Mouse (Mus musculus): Measurements from ENCODE around the gene Tbpl1. TPM values are rescaled to one million over a fixed set of nuclear protein-coding genes. Genes with fewer than 3 reads are reported as not detected.

Tbpl1 gene
- total RNA-seq, 2 experiments from 2014 or later: 16.0 to 22.6 TPM

GRCm38 (mm10) chr10:22730266-22730991, 1.3 kb downstream of the Tbpl1 start:
- intact Hi-C loops (cut with DNase I): no loop called here
- no peak for TF ChIP-seq CTCF (IDR thresholded peaks at IDR 0.05)
- H3K4me3 ChIP-seq: peak overlapping the region; percentile 85
- peak overlapping the region; percentile 99 for H3K27ac ChIP-seq
- no peak for DNase-seq

DNA sequence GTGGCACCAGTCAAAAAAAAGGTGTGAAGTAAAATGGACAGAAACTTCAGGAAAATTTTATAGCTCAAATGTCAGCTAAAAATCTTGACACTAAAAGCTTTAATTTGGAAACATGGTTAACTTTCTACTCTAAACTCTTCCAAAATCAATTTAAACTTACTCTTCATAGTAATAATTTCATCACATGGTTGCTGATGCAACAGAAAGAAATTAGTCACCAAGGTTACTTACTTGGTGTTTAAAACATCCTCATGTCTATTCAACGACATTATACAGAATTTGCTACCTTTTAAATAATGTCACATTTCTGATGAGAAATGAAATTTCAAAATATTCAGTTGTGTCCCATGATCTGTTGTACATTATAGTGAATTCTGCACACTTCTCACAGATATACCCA, 3.5 kb downstream of the Tbpl1 start:
- TF ChIP-seq CTCF (IDR thresholded peaks at IDR 0.05): no peak
- Histone ChIP-seq H3K4me3 (no peak overlapping the region), H3K27ac (no peak overlapping the region)
- intact Hi-C loops (cut with DNase I): no loop called here
- DNase-seq: no peak

GRCm38 (mm10) chr10:22726295-22726694, 5.4 kb downstream of the Tbpl1 start:
- H3K4me3 ChIP-seq: no peak overlapping the region
- intact Hi-C loops (cut with DNase I): no loop called here
- TF ChIP-seq CTCF (IDR thresholded peaks at IDR 0.05): no peak

GRCm38 (mm10) chr10:22725166-22725565, 6.6 kb downstream of the Tbpl1 start:
- DNase-seq: no peak
- no peak overlapping the region for H3K4me3 ChIP-seq
- H3K27ac ChIP-seq: no peak overlapping the region
- TF ChIP-seq CTCF (IDR thresholded peaks at IDR 0.05): no peak
- intact Hi-C loops (cut with DNase I): no loop called here

More at GRCm38 (mm10) chr10:22726295-22726694, 5.4 kb downstream of the Tbpl1 start:
- no peak overlapping the region for H3K27ac ChIP-seq
- no peak for DNase-seq

DNA sequence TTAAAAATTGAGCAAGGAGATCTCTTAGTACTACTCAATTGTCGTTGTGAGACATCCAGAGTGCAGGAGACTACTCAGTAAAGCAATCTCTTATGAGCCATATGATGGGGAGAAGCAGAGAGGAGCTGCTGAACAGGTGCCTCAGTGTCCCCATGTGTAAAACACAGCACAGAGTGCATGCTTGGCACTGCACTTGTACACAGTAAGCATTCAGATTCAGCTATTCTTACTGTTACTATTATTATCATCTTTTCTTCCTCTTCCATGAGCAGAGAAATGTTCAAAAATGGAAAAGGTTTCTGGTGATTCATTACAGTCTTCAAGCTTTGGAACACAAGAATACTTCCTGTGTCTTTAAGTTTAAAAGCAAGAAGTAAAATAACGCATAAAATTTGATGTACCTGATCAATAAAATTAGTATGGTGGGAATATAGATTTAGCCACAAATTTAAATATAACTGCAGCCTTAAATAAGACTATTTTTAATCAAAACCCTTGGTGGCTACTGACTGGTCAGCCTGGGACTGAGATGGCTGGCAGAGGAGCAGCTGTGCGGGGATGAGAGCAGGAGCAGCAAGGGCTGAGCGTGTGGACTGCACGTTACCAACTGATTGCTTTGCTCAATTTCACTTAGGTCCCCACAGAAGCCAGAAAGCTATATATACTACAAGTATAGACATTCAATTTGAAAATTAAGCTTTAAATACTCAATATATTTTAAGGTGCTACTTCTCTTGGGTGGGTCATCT, 10.8 kb downstream of the Tbpl1 start:
- no peak for DNase-seq
- no peak for TF ChIP-seq CTCF (IDR thresholded peaks at IDR 0.05)
- intact Hi-C loops (cut with DNase I): no loop called here
- Histone ChIP-seq H3K4me3 (no peak overlapping the region), H3K27ac (peak overlapping the region; percentile 80)

GRCm38 (mm10) chr10:22718475-22718874, 13.3 kb downstream of the Tbpl1 start:
- H3K4me3 ChIP-seq: no peak overlapping the region
- intact Hi-C loops (cut with DNase I): loop anchor here (5.0 kb wide), 2 partner anchors 59 to 76 kb away; no protein-coding TSS in a partner anchor
- TF ChIP-seq CTCF (IDR thresholded peaks at IDR 0.05): peak; percentile 13; the same call in 1 of the 2 replicates
- peak; percentile 59 for DNase-seq
- H3K27ac ChIP-seq: peak overlapping the region; percentile 80

DNA sequence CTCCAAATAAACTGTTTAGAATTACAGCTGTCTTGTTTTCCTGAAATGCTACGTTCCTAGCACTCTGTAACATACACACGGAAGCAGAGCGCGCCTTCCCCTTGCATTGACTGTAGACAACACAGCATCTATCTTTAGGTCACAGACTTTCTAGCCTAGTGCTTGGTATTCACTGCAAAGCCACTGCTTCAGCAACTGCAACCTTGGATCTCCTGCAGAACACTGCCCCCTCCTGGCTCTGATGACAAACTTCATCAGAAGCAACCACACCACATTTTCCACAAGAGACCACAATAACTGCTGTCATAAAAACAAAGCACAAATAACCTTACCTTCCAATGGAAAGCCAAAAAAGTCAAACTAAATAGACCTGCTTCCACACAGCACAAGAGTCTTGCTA, 17.2 kb downstream of the Tbpl1 start:
- TF ChIP-seq CTCF (IDR thresholded peaks at IDR 0.05): peak; percentile 90

DNA sequence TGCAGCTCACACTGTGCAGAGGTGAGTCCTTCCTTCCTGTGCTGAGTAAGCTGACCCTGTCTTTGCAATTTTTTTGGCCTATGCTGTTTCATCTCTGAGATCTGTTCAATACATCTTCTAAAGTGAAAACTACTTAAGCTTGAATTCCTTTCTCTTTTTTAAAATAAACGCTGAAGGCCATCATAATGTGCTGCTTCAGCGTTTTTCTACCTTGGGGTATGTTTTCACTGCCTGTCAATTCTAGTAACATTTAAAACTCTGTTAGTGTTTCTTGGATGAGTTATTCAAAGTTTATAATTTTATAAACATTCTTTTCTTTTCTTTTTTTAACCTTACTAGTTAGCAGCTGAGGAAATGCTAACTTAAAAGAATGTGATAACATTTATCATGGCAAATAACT, 18.8 kb downstream of the Tbpl1 start:
- DNase-seq: no peak
- Histone ChIP-seq H3K4me3 (no peak overlapping the region), H3K27ac (no peak overlapping the region)
- intact Hi-C loops (cut with DNase I): loop anchor here (5.0 kb wide), 1 partner anchor 369 kb away; no protein-coding TSS in a partner anchor
- TF ChIP-seq CTCF (IDR thresholded peaks at IDR 0.05): no peak

More for the DNA sequence above, 17.2 kb downstream of the Tbpl1 start:
- H3K4me3 ChIP-seq: no peak overlapping the region
- H3K27ac ChIP-seq: no peak overlapping the region
- intact Hi-C loops (cut with DNase I): loop anchor here (1.0 to 5.0 kb wide), 2 partner anchors 95 to 368 kb away; no protein-coding TSS in a partner anchor
- peak; percentile 57 for DNase-seq

DNA sequence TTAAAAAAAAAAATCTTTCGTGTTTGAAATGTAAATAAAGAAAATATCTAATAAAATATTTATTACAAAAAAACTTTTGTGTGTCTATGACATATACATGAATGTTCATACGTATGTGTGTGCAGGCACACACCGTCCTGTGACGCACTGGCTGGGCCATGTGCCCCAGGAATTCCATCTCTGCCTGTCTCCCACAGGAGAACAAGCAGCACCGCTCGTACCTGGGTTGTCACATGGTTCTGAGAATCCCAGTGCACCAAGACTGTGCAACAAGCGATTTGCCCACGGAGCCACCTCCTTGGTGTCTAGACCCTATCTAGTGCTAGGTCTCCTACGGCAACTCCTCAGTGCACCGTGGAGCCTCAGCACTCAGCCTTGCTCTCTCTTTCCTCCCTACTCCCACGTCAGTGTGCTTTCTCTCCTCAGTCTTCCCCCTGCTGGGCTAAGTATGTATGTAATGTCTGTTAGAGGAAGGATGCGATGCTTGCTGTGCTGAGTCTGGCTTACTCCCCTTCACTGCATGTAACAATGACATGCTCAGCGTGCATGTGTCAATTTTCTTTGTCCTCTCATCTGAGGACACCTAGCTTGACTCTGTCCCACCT, 21.5 kb downstream of the Tbpl1 start:
- intact Hi-C loops (cut with DNase I): loop anchor here (5.0 kb wide), 1 partner anchor 372 kb away; no protein-coding TSS in a partner anchor
- no peak overlapping the region for H3K27ac ChIP-seq
- no peak for TF ChIP-seq CTCF (IDR thresholded peaks at IDR 0.05)

DNA sequence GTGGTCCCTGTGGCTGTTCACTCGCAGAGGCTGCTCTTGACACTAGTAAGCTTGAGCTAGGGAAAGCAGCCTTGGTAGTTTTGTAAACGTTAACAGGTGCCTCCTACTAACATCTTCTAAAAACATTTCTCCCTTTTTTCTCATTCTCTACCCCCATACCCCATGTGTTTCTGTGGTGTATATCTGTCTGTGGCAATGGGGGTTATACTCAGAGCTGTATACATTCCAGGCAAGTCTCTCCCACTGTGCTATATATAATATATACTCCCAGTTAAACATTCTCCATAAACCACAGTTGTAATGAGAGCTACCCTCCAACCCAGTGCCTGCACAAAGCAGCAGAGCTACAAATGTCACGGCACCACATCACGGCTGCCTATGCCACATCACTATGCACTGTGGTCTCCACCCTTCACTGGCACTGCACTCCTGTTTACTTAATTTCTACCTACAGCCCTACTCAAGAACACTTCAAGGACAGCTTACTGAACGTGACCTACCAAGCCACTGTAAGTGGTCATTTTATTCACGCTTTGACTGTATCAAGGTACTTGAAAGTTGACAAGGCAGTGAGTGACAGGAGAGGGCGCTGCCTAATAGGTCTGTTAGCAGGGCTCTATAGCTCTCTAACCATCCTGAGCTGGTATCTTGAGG, 23.4 kb downstream of the Tbpl1 start:
- DNase-seq: no peak
- Histone ChIP-seq H3K4me3 (no peak overlapping the region), H3K27ac (no peak overlapping the region)
- no peak for TF ChIP-seq CTCF (IDR thresholded peaks at IDR 0.05)
- intact Hi-C loops (cut with DNase I): no loop called here

More for the DNA sequence above, 21.5 kb downstream of the Tbpl1 start:
- no peak overlapping the region for H3K4me3 ChIP-seq
- DNase-seq: no peak

DNA sequence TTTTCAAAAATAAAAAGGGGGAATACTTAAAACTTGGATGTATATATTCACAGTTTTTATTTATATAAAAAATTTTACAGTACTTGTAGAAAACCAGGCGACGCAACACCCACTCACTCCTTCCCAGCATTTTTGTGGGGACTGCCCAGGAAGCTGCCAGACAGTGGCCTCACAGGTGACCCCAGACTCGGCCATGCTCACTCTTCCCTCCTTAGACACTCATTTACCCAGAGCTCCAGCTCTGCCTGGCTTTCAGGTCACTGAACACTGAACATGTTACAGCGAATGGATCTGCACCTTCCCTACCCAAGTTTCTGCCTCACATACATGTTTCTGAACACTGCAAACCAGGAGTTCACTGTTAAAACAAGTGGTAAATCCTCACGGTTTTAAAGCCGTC, 27.9 kb downstream of the Tbpl1 start:
- no peak for DNase-seq
- intact Hi-C loops (cut with DNase I): no loop called here
- H3K4me3 ChIP-seq: no peak overlapping the region
- H3K27ac ChIP-seq: no peak overlapping the region
- no peak for TF ChIP-seq CTCF (IDR thresholded peaks at IDR 0.05)

All from gastrocnemius, adult 2 months (tissue).